Mouse (Mus musculus) erythroblast, embryonic 14.5 days (primary cell): ENCODE measurements around the gene Iqcf5.

Experiments
- GATA1 ChIP-seq: IDR thresholded peaks from 2 replicates; pipeline ENCODE4 v1.6.1; 2012; ENCODE audit warnings: low read length, inconsistent platforms, mixed read lengths
- TAL1 ChIP-seq: IDR thresholded peaks from 3 replicates; pipeline ENCODE4 v1.6.1; 2012; ENCODE audit warnings: low read length, inconsistent platforms, mixed read lengths

- no peak for TF ChIP-seq GATA1
- TF ChIP-seq TAL1: no peak
These were observed 37.4 kb upstream of the Iqcf5 start, which contains the start of gene Parp3 for GRCm38 (mm10) chr9:106476924-106477484.
